Mouse (Mus musculus): ENCODE measurements at regions not wholly inside any gene's neighbourhood (a gene's known extent, or its start where the extent isn't known, plus 50 kb on each side); places are given as distances from the start of the nearest gene placed in this dataset.

- DNase-seq: no peak
Measured at GRCm38 (mm10) chr1:75901146-75901545, 355.1 kb downstream of the Slc4a3 start.

- no peak for DNase-seq
Measured at GRCm38 (mm10) chr1:75905699-75906470, 359.8 kb downstream of the Slc4a3 start.

GRCm38 (mm10) chr1:75915311-75915710 is 369.2 kb downstream of the Slc4a3 start:
- DNase-seq: no peak

GRCm38 (mm10) chr1:75916181-75916580 is 370.1 kb downstream of the Slc4a3 start:
- DNase-seq: no peak

- DNase-seq: no peak
Measured at GRCm38 (mm10) chr1:75919134-75919533, 373.1 kb downstream of the Slc4a3 start.

GRCm38 (mm10) chr1:75925046-75925445 is 379.0 kb downstream of the Slc4a3 start:
- DNase-seq: no peak

GRCm38 (mm10) chr1:75925802-75926201 is 379.7 kb downstream of the Slc4a3 start:
- peak; percentile 72 to 79 for DNase-seq

- DNase-seq: no peak
Measured at GRCm38 (mm10) chr1:75931852-75932251, 385.8 kb downstream of the Slc4a3 start.

- no peak for DNase-seq
Measured at GRCm38 (mm10) chr1:75933831-75934230, 387.8 kb downstream of the Slc4a3 start.

- DNase-seq: no peak
Measured at GRCm38 (mm10) chr1:75934761-75935160, 388.7 kb downstream of the Slc4a3 start.

- DNase-seq: no peak
Measured at GRCm38 (mm10) chr1:75935866-75936265, 389.8 kb downstream of the Slc4a3 start.

GRCm38 (mm10) chr1:75936596-75936995 is 390.5 kb downstream of the Slc4a3 start:
- peak in 1 of 2 experiments; percentile 27 for DNase-seq

- peak in 1 of 2 experiments; percentile 5 for DNase-seq
Measured at GRCm38 (mm10) chr1:75937331-75937730, 391.3 kb downstream of the Slc4a3 start.

- no peak for DNase-seq
Measured at GRCm38 (mm10) chr1:75946290-75946839, 400.3 kb downstream of the Slc4a3 start.

- no peak for DNase-seq
Measured at GRCm38 (mm10) chr1:75978203-75978986, 432.3 kb downstream of the Slc4a3 start.

GRCm38 (mm10) chr1:75983057-75983456 is 437.0 kb downstream of the Slc4a3 start:
- DNase-seq: no peak

GRCm38 (mm10) chr1:75983487-75983886 is 437.4 kb downstream of the Slc4a3 start:
- no peak for DNase-seq

GRCm38 (mm10) chr1:75988496-75988895 is 442.4 kb downstream of the Slc4a3 start:
- DNase-seq: no peak

GRCm38 (mm10) chr1:75992039-75992438 is 446.0 kb downstream of the Slc4a3 start:
- no peak for DNase-seq

- no peak for DNase-seq
Measured at GRCm38 (mm10) chr1:75997222-75997621, 451.2 kb downstream of the Slc4a3 start.

GRCm38 (mm10) chr1:76001124-76001523 is 455.1 kb downstream of the Slc4a3 start:
- DNase-seq: no peak

- DNase-seq: peak in 1 of 2 experiments; percentile 25
Measured at GRCm38 (mm10) chr1:76009601-76010000, 463.5 kb downstream of the Slc4a3 start.

- no peak for DNase-seq
Measured at GRCm38 (mm10) chr1:76010212-76010800, 464.2 kb downstream of the Slc4a3 start.

All from lung, adult 18-20 months (tissue).